Mouse (Mus musculus): ENCODE results near the gene Lrrc73. TPM values are rescaled to one million over a fixed set of nuclear protein-coding genes. Genes with fewer than 3 reads are reported as not detected.

The Lrrc73 gene
- total and polyA plus RNA-seq, 2 experiments from 2014 or later: 0.26 to 1.3 TPM

DNA sequence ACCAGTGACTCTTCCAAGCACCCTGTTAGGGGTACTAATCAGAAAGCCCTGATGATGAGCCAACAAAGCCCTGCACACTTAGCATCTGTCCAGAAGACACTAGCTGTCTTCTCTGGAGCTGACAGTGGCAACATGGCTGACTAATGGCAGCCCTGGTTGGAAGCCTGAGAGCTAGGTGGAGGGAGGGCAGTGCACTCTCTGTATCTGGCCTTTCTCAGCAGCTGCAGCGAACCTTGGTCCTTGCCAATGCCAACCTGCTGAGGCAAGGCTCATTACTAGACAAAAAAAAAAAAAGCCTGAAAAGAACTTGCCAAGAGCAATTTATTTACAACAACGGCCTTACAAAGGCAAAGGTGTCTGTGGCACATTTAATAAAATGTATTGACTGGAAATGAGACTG, 9.7 kb upstream of the Lrrc73 start:
- DNase-seq (ENCODE audit: low spot score): no peak
- WGBS: 81% methylated on average over 2 of the region's 2 CpGs
- no peaks in the 10 kb centered on the region for H3K27me3 ChIP-seq (ENCODE audit: control insufficient read depth, insufficient read depth, low read length)
- no peak overlapping the region for H3K9ac ChIP-seq (replicated peaks; ENCODE audit: low read depth, low read length)
- ATAC-seq (ENCODE audit: insufficient read depth, low read depth): no peak
- H3K4me1 ChIP-seq (ENCODE audit: control insufficient read depth, insufficient read depth): peaks cover 7% of the 10 kb centered on the region; the same call in 1 of the 2 replicates
- no peak overlapping the region for H3K4me3 ChIP-seq (ENCODE audit: low read depth, low read length)
- H3K36me3 ChIP-seq (replicated peaks; ENCODE audit: control insufficient read depth, insufficient read depth, low read length): peaks cover 61% of the 10 kb centered on the region
- no peak for TF ChIP-seq CTCF (IDR thresholded peaks at IDR 0.05; ENCODE audit: low read depth)
- TF ChIP-seq EP300 (IDR thresholded peaks at IDR 0.05; ENCODE audit: low read depth): no peak
- no peak overlapping the region for H3K27ac ChIP-seq (ENCODE audit: low read depth)
- no peak overlapping the region for H3K4me2 ChIP-seq (ENCODE audit: low read depth, low read length)
- no peaks in the 10 kb centered on the region for H3K9me3 ChIP-seq (replicated peaks; ENCODE audit: control insufficient read depth, low read length)

DNA sequence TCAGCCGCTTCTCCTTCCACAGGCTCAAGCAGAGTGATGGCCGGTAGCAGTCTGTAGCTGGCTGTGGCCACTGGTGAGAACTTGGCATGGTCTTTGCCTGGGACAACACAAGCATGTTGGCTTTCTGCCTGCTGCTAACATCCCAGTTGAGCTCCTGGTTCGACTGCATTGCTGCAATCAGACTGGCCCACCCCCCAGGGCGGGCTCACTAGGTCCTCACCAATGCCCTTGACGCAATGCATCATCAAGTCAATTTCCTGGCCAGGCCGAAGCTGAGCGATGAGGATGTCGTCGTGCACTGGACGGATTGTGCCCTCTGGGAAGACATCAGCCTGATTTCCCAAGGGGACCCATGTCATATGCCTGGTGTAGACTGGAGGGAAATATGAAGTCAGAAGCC, 8.8 kb upstream of the Lrrc73 start:
- Histone ChIP-seq H3K9me3 (replicated peaks; ENCODE audit: control insufficient read depth, low read length) (no peaks in the 10 kb centered on the region), H3K4me3 (ENCODE audit: low read depth, low read length) (no peak overlapping the region), H3K27ac (ENCODE audit: low read depth) (no peak overlapping the region), H3K4me1 (ENCODE audit: control insufficient read depth, insufficient read depth) (peaks cover 12% of the 10 kb centered on the region; the same call in 1 of the 2 replicates), H3K36me3 (replicated peaks; ENCODE audit: control insufficient read depth, insufficient read depth, low read length) (peaks cover 56% of the 10 kb centered on the region), H3K27me3 (ENCODE audit: control insufficient read depth, insufficient read depth, low read length) (no peaks in the 10 kb centered on the region), H3K4me2 (ENCODE audit: low read depth, low read length) (no peak overlapping the region), H3K9ac (replicated peaks; ENCODE audit: low read depth, low read length) (no peak overlapping the region)
- WGBS: 63% methylated on average over 10 of the region's 10 CpGs
- TF ChIP-seq EP300 (IDR thresholded peaks at IDR 0.05; ENCODE audit: low read depth) (no peak), CTCF (IDR thresholded peaks at IDR 0.05; ENCODE audit: low read depth) (no peak)
- DNase-seq (ENCODE audit: low spot score): no peak
- no peak for ATAC-seq (ENCODE audit: insufficient read depth, low read depth)

DNA sequence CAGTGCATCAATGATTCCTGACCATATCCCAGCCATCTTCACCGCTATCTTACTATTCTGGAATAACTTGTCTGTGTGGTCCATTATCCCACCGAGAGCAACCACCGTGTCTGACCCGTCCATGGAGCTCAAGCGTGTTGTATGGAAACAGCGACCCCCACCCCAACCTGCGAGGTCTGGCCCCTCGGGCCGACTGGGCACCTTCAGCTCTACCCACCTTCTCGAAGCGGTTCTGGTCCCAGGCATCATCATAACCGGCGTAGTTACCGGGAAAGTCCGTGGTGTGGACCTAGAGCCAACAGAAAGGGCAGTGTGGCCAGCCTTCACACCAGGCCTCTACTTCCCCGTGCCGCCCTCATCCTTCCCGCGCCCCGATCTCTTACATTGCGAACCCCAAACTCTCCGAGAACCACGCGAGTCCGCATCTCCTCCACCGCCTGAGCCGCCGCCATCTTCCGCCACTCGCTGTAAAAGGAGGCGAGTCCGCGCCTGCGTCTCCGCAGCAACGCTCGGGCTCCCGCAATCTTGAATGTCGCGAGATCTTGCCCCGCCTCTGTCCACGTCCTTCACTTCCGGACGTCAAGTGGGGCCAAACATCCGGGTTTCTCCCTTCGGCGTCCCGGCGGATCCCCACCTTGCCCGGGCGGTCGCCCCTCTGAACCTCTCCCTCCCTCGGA, 5.7 kb upstream of the Lrrc73 start, which contains the start of the genes Polr1c and Yipf3:
Gene Polr1c (minus strand): TSS at position 543 of the 677 bp plus-strand sequence.
Gene Yipf3 (plus strand): TSS at position 569 of the 677 bp plus-strand sequence.
- peaks cover 12% of the 10 kb centered on the region; the same call in 1 of the 2 replicates for H3K4me1 ChIP-seq (ENCODE audit: control insufficient read depth, insufficient read depth)
- DNase-seq (ENCODE audit: low spot score): peak; percentile 96
- TF ChIP-seq EP300 (IDR thresholded peaks at IDR 0.05; ENCODE audit: low read depth): peak; percentile 85
- no peak for TF ChIP-seq CTCF (IDR thresholded peaks at IDR 0.05; ENCODE audit: low read depth)
- peak within 1 kb of the TSS; percentile 88 for H3K27ac ChIP-seq (ENCODE audit: low read depth)
- H3K27me3 ChIP-seq (ENCODE audit: control insufficient read depth, insufficient read depth, low read length): no peaks in the 10 kb centered on the region
- peak within 1 kb of the TSS; percentile 96 for H3K9ac ChIP-seq (replicated peaks; ENCODE audit: low read depth, low read length)
- peaks cover 61% of the 10 kb centered on the region for H3K36me3 ChIP-seq (replicated peaks; ENCODE audit: control insufficient read depth, insufficient read depth, low read length)
- ATAC-seq (ENCODE audit: insufficient read depth, low read depth): peak; percentile 93
- peak within 1 kb of the TSS; percentile 85 for H3K4me3 ChIP-seq (ENCODE audit: low read depth, low read length)
- WGBS: under 1% methylated on average over 53 of the region's 53 CpGs
- peak within 1 kb of the TSS; percentile 97 for H3K4me2 ChIP-seq (ENCODE audit: low read depth, low read length)
- H3K9me3 ChIP-seq (replicated peaks; ENCODE audit: control insufficient read depth, low read length): no peaks in the 10 kb centered on the region

DNA sequence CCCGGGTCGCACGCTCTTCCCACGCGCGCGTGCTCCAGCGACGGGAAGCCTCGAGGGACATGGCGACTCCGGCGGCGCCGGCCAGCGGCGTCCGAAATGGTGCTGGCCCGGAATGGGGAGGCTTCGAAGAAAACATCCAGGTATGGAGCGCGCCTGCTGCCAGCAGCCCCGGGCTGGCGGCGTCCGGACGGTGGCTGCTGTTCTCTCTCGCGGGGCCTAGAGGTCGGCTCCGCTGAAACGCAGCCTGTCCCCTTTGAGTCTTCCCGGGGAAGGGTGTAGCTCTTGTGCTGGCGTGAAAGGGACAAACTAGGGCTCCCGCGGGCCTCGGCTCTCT, 5.2 kb upstream of the Lrrc73 start:
- H3K4me2 ChIP-seq (ENCODE audit: low read depth, low read length): peak overlapping the region; percentile 97
- TF ChIP-seq EP300 (IDR thresholded peaks at IDR 0.05; ENCODE audit: low read depth): no peak

DNA sequence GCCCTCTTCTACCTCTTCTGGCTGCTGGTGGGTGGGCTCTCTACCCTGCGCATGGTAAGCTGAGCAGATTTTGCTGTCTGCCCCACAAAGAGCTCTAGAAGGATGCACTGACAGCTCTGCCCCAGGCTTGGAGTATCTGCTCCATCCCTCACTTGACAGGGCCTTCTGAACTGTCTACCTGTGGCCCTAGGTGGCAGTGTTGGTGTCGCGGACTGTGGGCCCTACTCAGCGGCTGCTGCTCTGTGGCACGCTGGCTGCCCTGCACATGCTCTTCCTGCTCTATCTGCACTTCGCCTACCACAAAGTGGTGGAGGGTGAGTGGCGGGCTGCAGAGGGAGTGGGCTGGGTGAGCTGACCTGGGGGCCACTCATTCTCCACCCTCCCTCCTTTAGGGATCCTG, 2.2 kb upstream of the Lrrc73 start:
- no peaks in the 10 kb centered on the region for H3K9me3 ChIP-seq (replicated peaks; ENCODE audit: control insufficient read depth, low read length)
- no peak for ATAC-seq (ENCODE audit: insufficient read depth, low read depth)
- H3K27me3 ChIP-seq (ENCODE audit: control insufficient read depth, insufficient read depth, low read length): peaks cover 15% of the 10 kb centered on the region
- H3K9ac ChIP-seq (replicated peaks; ENCODE audit: low read depth, low read length): no peak overlapping the region
- peaks cover 22% of the 10 kb centered on the region for H3K4me1 ChIP-seq (ENCODE audit: control insufficient read depth, insufficient read depth)
- H3K4me2 ChIP-seq (ENCODE audit: low read depth, low read length): no peak overlapping the region
- no peak for DNase-seq (ENCODE audit: low spot score)
- no peak overlapping the region for H3K4me3 ChIP-seq (ENCODE audit: low read depth, low read length)
- peaks cover 31% of the 10 kb centered on the region for H3K36me3 ChIP-seq (replicated peaks; ENCODE audit: control insufficient read depth, insufficient read depth, low read length)
- TF ChIP-seq CTCF (IDR thresholded peaks at IDR 0.05; ENCODE audit: low read depth) (no peak), EP300 (IDR thresholded peaks at IDR 0.05; ENCODE audit: low read depth) (no peak)
- 71% methylated on average over 7 of the region's 7 CpGs for WGBS
- no peak overlapping the region for H3K27ac ChIP-seq (ENCODE audit: low read depth)

More for the DNA sequence above, 5.2 kb upstream of the Lrrc73 start:
- Histone ChIP-seq H3K4me3 (ENCODE audit: low read depth, low read length) (peak overlapping the region; percentile 85), H3K27me3 (ENCODE audit: control insufficient read depth, insufficient read depth, low read length) (no peaks in the 10 kb centered on the region), H3K9ac (replicated peaks; ENCODE audit: low read depth, low read length) (peak overlapping the region; percentile 96), H3K4me1 (ENCODE audit: control insufficient read depth, insufficient read depth) (peaks cover 12% of the 10 kb centered on the region; the same call in 1 of the 2 replicates), H3K27ac (ENCODE audit: low read depth) (peak overlapping the region; percentile 88), H3K36me3 (replicated peaks; ENCODE audit: control insufficient read depth, insufficient read depth, low read length) (peaks cover 56% of the 10 kb centered on the region), H3K9me3 (replicated peaks; ENCODE audit: control insufficient read depth, low read length) (no peaks in the 10 kb centered on the region)
- DNase-seq (ENCODE audit: low spot score): no peak
- peak; percentile 40 for ATAC-seq (ENCODE audit: insufficient read depth, low read depth)
- under 1% methylated on average over 37 of the region's 37 CpGs for WGBS
